Mouse (Mus musculus) hindbrain, embryonic 12.5 days (tissue): ENCODE results near the gene Slc6a4. TPM values are rescaled to one million over a fixed set of nuclear protein-coding genes. Genes with fewer than 3 reads are reported as not detected.

Experiments
- ATAC-seq: fragments of 200-750 bp; cut with Nextera tagmentation; 2 replicates; pipeline ENCODE4 v1.8.0; 2017; ENCODE audit warnings: moderate TSS enrichment; ENCODE audit not compliant: low FRiP score
- H3K27ac ChIP-seq: fragments of 300-500 bp; sonication (generic); 2 replicates; pipeline ENCODE4 v1.5.1; 2016; ENCODE audit warnings: mild to moderate bottlenecking
- H3K27me3 ChIP-seq: fragments of 300-500 bp; sonication (generic); 2 replicates; pipeline ENCODE4 v1.6.1; 2016; ENCODE audit warnings: mild to moderate bottlenecking
- H3K36me3 ChIP-seq: fragments of 300-500 bp; sonication (generic); 2 replicates; pipeline ENCODE4 v1.6.1; 2016; ENCODE audit warnings: mild to moderate bottlenecking
- H3K4me1 ChIP-seq: fragments of 300-500 bp; sonication (generic); 2 replicates; pipeline ENCODE4 v1.6.1; 2016
- H3K4me2 ChIP-seq: fragments of 300-500 bp; sonication (generic); replicated peaks from 2 replicates; pipeline ENCODE4 v1.6.1; 2016; ENCODE audit warnings: mild to moderate bottlenecking
- H3K4me3 ChIP-seq: fragments of 300-500 bp; sonication (generic); 2 replicates; pipeline ENCODE4 v1.5.1; 2016; ENCODE audit warnings: mild to moderate bottlenecking
- H3K9ac ChIP-seq: fragments of 300-500 bp; sonication (generic); 2 replicates; pipeline ENCODE4 v1.6.1; 2016; ENCODE audit warnings: mild to moderate bottlenecking, moderate library complexity
- H3K9me3 ChIP-seq: fragments of 300-500 bp; sonication (generic); replicated peaks from 2 replicates; pipeline ENCODE4 v1.6.1; 2016; ENCODE audit warnings: mild to moderate bottlenecking
- WGBS: fragments of 180-500 bp; shearing (Covaris S2); methylation state at CpG from one replicate; pipeline ENCODE4 v1.1.7; 2016; 5-methylcytosine and 5-hydroxymethylcytosine counted together
- polyA plus RNA-seq: library from polyadenylated mRNA; unstranded; fragments of >200 nt; fragmentation: Nextera tagmentation; extraction: Ambion mirVana; gene quantifications from 2 replicates; pipeline ENCODE4 v1.2.1, GENCODE M21; 2016

Slc6a4 gene
- polyA plus RNA-seq, 1 experiment from 2014 or later = 4.3 TPM

DNA sequence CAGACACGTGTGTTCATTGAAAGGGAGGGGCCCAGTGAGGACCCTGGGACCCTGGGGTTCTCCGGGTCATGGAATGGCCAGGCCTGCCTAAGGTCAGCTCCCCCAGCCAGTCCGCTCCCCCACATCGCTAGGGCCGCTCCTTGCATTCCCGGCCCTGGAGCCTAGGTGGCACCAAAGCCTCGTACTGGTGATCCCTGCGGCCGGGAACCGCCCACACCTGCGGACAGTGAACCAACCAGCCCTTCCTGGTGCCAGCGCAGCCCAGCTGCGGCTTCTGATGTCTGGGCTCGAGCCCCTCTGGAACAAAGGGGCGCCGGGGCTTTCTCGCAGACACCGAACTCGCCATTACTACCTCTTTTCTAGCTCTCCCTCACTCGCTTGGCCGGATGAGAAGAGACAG, 1.1 kb upstream of the Slc6a4 start:
- peak overlapping the region; percentile 85 for H3K4me2 ChIP-seq
- peaks cover 67% of the 10 kb centered on the region for H3K27me3 ChIP-seq
- H3K4me1 ChIP-seq = peaks cover 22% of the 10 kb centered on the region
- H3K9me3 ChIP-seq = no peaks in the 10 kb centered on the region
- H3K36me3 ChIP-seq = no peaks in the 10 kb centered on the region
- ATAC-seq = peak; percentile 80
- peak overlapping the region; percentile 46; the same call in 1 of the 2 replicates for H3K9ac ChIP-seq
- no peak overlapping the region for H3K27ac ChIP-seq
- peak overlapping the region; percentile 41 for H3K4me3 ChIP-seq
- WGBS = under 1% methylated on average over 21 of the region's 21 CpGs

DNA sequence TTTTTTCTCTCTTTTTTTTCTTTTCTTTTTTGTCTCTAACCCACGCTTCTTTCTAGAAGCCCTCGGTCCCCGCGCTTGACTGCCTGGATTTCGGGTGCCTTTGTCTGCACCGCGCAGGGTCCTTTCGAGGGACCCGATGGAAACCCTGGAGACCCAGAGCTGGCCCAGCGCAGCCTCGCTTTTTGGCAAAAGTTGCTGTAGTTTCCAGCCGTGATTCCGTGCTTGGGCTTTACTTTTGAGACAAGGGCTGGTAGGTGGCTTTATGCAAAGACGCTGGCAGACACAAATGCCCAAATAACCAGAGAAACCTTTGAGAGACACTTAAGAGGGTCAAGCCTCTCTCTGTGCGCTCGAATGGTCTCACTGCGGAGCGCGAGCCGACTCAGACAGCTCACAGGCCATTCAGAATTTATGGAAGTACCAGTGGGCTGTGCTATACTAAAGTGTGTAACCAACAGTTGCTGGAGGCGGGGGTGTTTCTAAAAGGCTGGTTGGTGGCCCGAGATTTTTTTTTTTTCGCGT, 363 bp downstream of the Slc6a4 start:
- H3K9me3 ChIP-seq = no peaks in the 10 kb centered on the region
- 12% methylated on average over 24 of the region's 24 CpGs for WGBS
- peak overlapping the region; percentile 49; the same call in 1 of the 2 replicates for H3K9ac ChIP-seq
- H3K27ac ChIP-seq = no peak overlapping the region
- H3K4me1 ChIP-seq = peaks cover 18% of the 10 kb centered on the region
- peak overlapping the region; percentile 41 for H3K4me3 ChIP-seq
- no peak for ATAC-seq
- H3K4me2 ChIP-seq = peak overlapping the region; percentile 85
- H3K36me3 ChIP-seq = no peaks in the 10 kb centered on the region
- peaks cover 71% of the 10 kb centered on the region for H3K27me3 ChIP-seq

DNA sequence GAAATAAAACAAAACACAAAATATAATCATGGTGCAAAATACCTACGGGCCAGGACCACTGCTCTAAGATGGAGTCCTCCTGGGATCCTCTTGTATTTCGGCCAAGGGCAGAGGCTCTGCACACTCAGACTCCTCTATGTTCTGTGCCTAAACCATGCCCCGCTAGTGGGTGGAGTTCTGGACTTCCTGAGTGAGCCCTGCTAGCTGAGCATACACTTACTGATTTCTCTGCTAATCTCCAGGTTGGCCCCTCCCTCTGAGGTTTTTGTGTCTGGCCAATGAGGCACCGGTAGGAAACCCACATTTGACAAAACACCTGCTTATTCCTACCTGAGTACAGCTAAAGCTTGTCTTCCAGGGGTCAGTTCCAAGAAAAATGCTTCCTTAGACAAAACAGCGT, 2.3 kb downstream of the Slc6a4 start:
- Histone ChIP-seq H3K4me2 (no peak overlapping the region), H3K4me1 (peaks cover 18% of the 10 kb centered on the region), H3K4me3 (no peak overlapping the region), H3K9me3 (no peaks in the 10 kb centered on the region), H3K27me3 (peaks cover 63% of the 10 kb centered on the region), H3K36me3 (no peaks in the 10 kb centered on the region), H3K9ac (no peak overlapping the region), H3K27ac (no peak overlapping the region)
- ATAC-seq = no peak
- WGBS = 60% methylated on average over 5 of the region's 5 CpGs

DNA sequence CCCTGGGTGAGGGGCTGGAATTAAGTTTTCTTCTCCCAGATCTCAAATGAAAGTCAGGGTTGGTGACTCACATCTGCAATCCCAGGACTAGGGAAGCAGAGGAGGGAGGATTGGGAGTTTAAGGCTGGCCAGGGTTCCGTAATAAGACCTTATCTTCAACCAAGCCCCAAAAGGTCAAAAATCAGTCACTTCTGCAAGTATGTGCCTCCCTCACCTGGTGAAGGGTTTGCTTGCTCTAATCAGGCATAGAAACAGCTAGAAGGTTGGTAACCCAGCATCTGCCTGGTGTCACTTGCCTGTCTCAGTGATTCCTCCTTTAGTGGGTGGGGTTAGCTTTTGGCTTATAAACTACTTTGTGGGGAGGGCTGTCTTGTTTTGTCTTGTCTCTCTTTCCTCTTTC, 4.0 kb downstream of the Slc6a4 start:
- Histone ChIP-seq H3K4me3 (no peak overlapping the region), H3K36me3 (no peaks in the 10 kb centered on the region), H3K27me3 (peaks cover 47% of the 10 kb centered on the region), H3K4me1 (peaks cover 13% of the 10 kb centered on the region), H3K9me3 (no peaks in the 10 kb centered on the region), H3K9ac (no peak overlapping the region), H3K4me2 (no peak overlapping the region), H3K27ac (no peak overlapping the region)
- 86% methylated on average over 1 of the region's 1 CpGs for WGBS
- no peak for ATAC-seq

DNA sequence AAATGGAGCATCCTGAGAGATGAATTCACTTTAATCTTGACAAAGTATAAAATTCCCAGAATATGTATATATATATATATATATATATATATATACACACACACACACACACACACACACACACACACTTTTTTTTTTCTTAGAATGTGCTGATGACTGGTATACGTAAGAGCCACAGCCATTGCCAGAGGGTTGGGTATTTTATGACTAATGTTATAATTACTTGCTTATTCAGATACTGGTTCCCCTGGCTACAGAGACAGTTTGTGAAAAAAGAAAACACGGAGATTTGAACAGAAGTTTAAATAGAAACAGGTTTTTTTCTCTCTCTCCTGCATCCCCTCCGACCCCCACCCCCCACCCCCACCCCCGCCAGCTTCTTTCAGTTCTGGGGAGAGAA, 7.5 kb downstream of the Slc6a4 start:
- no peak overlapping the region for H3K4me2 ChIP-seq
- no peak overlapping the region for H3K4me3 ChIP-seq
- WGBS = 78% methylated on average over 4 of the region's 4 CpGs
- no peaks in the 10 kb centered on the region for H3K9me3 ChIP-seq
- no peaks in the 10 kb centered on the region for H3K4me1 ChIP-seq
- no peak overlapping the region for H3K9ac ChIP-seq
- peaks cover 16% of the 10 kb centered on the region for H3K27me3 ChIP-seq
- H3K36me3 ChIP-seq = no peaks in the 10 kb centered on the region
- no peak for ATAC-seq
- H3K27ac ChIP-seq = no peak overlapping the region

DNA sequence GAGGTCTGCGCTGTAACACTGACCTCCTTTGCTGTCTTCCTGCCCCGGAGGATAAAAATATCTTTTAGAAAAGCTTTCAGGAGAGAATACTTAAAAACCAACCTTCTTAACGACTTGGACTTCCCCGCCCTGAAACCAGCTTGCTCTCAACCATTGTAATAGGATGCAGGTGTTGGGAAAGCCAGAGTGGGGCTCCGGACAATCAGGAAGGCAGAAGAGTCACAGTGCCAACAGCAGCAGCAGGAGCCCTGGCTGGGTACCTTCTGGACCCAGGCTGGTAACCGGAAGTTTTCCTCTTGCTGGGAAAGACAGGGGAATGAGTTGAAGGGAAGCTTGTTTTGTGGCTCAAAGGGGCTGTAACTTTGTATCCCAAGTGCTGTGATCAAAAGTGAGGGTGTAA, 8.2 kb downstream of the Slc6a4 start:
- Histone ChIP-seq H3K4me2 (no peak overlapping the region), H3K4me3 (no peak overlapping the region), H3K4me1 (no peaks in the 10 kb centered on the region), H3K27ac (no peak overlapping the region), H3K27me3 (peaks cover 9% of the 10 kb centered on the region), H3K9ac (no peak overlapping the region), H3K9me3 (no peaks in the 10 kb centered on the region), H3K36me3 (no peaks in the 10 kb centered on the region)
- no peak for ATAC-seq
- 50% methylated on average over 6 of the region's 6 CpGs for WGBS

DNA sequence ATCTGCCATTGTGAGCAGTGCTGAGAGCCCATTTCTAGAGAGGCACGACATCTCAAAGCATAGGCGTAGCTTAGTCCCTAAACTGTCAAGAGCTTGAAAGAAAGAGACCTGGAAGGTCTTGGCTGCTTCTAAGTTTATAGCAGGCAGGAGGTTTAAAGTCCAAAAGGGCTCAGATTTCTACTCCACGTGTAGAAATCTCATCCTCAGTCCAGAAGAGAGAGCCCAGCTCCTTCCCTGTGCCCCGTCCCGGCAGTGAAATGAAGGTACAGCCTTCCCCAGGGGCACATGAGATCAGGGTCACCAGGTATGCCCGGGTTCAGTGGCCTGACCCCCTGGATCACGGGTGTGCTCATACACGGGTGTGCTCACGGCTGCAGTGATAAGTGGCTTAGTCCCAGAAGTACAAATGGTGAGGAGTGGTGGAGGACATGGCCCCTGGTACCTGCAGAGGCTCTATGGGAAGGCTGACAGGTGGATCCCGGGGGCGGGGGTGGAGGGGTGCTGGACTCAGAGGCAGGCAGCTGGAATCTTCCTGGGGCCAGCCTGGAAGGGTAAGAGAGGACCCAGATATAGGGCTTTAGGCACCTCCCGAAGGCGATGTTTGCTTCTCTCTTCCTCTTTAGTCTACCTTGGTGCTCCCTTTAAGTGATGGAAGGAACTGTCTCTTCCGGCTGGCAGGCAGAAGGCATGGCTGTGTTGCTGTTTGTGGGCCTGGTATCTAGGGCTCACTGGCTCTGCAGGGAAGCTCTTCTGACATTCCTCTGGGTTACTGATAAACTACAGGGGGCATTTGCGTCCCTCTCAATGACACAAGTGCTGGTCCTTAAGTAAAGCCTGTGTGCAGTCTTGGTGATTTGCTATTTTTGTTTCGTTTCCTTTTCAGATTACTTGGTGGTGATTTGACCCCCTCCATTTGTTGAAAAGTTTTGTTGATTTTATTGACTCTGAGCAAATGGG, 10.9 kb downstream of the Slc6a4 start:
- Histone ChIP-seq H3K4me2 (no peak overlapping the region), H3K9ac (no peak overlapping the region), H3K4me3 (no peak overlapping the region), H3K27me3 (no peaks in the 10 kb centered on the region), H3K4me1 (no peaks in the 10 kb centered on the region), H3K9me3 (no peaks in the 10 kb centered on the region), H3K27ac (no peak overlapping the region), H3K36me3 (no peaks in the 10 kb centered on the region)
- 78% methylated on average over 16 of the region's 16 CpGs for WGBS
- no peak for ATAC-seq

DNA sequence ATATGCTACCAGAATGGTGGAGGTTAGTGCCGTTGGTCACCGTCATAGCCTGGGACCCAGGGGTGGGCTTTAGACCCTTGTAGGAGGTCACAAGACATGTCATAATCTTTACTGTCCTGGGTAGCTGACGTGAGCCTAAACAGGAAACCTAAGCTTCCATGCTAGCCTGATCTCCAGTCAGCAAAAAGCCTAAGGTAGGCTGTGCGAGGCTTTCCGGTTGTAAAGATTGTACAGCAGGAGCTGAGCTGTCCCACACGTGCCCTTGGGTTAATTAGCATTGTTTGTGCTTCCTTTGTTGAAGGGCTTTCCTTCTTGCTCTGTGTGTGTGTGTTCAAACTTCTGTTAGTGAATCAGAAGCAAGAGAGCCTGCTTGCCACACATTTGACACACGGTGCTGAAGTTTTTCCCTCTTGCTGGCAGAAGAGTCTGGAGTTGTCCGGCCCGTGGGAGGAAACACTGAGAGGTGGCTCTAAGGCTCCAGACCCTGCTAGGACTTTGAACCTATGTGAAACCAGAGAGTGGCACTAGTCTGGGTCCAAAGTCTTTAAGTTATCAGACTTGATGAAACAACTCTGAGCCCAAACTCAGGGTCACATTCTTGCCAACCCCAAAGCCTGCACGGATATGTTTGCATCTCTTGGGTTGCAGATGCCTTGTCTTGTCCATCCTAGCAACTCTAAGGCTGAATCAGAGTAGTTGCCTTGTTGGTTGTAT, 12.5 kb downstream of the Slc6a4 start:
- H3K4me2 ChIP-seq = no peak overlapping the region
- H3K4me1 ChIP-seq = no peaks in the 10 kb centered on the region
- WGBS = 85% methylated on average over 10 of the region's 10 CpGs
- no peaks in the 10 kb centered on the region for H3K9me3 ChIP-seq
- ATAC-seq = no peak
- H3K9ac ChIP-seq = no peak overlapping the region
- H3K27me3 ChIP-seq = no peaks in the 10 kb centered on the region
- H3K36me3 ChIP-seq = no peaks in the 10 kb centered on the region
- no peak overlapping the region for H3K27ac ChIP-seq
- H3K4me3 ChIP-seq = no peak overlapping the region

DNA sequence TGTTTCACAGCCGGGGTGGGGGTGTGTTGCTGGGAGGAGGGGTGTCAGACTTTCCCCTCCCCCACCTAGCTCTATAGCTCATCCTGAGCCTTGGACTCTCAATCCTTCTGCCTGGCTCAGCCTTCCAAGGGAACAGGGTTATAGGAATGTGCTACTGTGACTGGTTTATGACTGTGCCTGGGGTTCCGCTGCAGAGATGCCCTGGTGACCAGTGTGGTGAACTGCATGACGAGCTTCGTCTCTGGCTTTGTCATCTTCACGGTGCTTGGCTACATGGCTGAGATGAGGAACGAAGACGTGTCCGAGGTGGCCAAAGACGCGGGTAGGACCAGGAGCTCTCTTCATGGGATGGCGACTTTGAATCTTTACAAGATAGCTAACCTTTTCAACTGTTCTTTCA, 19.6 kb downstream of the Slc6a4 start:
- no peak for ATAC-seq
- Histone ChIP-seq H3K9me3 (no peaks in the 10 kb centered on the region), H3K4me2 (no peak overlapping the region), H3K4me3 (no peak overlapping the region), H3K9ac (no peak overlapping the region), H3K27ac (no peak overlapping the region), H3K27me3 (peaks cover 3% of the 10 kb centered on the region; the same call in 1 of the 2 replicates), H3K4me1 (no peaks in the 10 kb centered on the region), H3K36me3 (no peaks in the 10 kb centered on the region)
- 83% methylated on average over 11 of the region's 11 CpGs for WGBS

DNA sequence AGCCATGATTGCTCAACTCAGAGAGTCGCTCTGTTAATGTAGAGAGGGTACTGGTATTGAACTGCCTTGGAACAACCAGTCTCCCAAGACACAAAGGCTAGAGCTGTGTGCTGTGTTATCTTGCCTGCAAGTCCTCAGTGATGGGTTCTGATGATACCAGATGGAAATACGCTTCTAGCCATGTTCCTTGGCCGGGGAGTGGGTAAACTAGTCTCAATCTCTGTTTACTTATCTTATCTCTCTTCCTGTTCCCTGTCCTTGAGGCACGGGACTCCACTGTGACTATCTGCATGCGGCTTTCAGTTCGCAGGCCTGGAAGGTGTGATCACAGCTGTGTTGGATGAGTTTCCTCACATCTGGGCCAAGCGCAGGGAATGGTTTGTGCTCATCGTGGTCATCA, 21.1 kb downstream of the Slc6a4 start:
- Histone ChIP-seq H3K27ac (no peak overlapping the region), H3K4me1 (no peaks in the 10 kb centered on the region), H3K36me3 (no peaks in the 10 kb centered on the region), H3K4me3 (no peak overlapping the region), H3K9me3 (no peaks in the 10 kb centered on the region), H3K9ac (no peak overlapping the region), H3K4me2 (no peak overlapping the region), H3K27me3 (peaks cover 3% of the 10 kb centered on the region; the same call in 1 of the 2 replicates)
- no peak for ATAC-seq
- WGBS = 75% methylated on average over 8 of the region's 8 CpGs

DNA sequence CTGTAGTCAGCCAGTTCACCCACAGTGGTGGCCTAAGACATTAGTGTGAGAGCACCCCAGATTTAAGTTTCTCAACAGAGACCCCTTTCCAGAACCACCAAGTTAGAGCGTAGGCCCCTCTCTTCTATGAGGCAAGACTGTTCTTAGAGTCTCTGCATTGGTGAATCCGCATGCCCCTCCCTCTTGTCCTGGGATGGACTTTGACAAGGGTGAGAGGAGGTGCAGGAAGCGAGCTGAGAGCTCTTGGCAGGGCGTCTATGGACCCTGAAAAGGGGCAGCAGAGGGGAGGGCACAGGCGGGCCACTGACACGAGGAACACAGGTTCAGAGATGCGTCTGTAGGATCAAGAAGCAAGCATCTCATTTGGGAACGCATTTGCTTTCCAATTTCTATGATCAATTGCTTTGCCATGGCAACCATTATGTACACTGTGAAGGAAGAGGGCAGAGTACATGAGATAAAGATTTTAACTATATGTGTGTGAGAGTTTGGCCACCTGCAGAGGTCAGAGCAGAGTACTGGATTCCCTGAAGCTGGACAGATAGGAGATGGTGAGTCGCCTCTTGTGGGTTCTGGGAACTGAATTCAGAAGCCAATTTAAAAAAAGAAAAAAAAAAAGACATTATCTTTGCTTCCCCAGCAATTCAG, 23.5 kb downstream of the Slc6a4 start:
- Histone ChIP-seq H3K9me3 (no peaks in the 10 kb centered on the region), H3K27me3 (peaks cover 3% of the 10 kb centered on the region; the same call in 1 of the 2 replicates), H3K9ac (no peak overlapping the region), H3K4me3 (no peak overlapping the region), H3K36me3 (no peaks in the 10 kb centered on the region), H3K4me1 (no peaks in the 10 kb centered on the region), H3K4me2 (no peak overlapping the region), H3K27ac (no peak overlapping the region)
- 78% methylated on average over 9 of the region's 9 CpGs for WGBS
- no peak for ATAC-seq

DNA sequence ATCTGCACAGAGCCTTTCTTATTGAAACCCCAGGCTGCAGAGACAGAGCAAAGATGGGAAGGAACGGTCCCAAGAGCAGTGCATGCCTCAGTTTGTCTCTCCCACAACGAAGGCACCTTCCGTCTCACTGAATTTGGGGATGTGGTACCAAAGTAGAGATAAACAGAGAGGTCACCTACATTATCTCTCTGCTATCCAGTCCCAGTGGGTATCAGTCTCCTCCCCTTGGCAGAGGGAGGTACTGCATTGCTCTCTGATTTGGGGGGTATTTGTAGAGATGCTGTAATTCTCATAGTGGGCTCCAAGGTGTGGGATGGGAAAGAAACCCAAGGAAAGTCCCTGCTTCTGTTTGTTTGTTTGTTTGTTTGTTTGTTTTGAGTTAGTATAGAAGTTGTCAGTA, 28.2 kb downstream of the Slc6a4 start:
- WGBS = 72% methylated on average over 3 of the region's 3 CpGs
- H3K4me1 ChIP-seq = no peaks in the 10 kb centered on the region
- H3K9ac ChIP-seq = no peak overlapping the region
- H3K27ac ChIP-seq = no peak overlapping the region
- no peaks in the 10 kb centered on the region for H3K9me3 ChIP-seq
- no peak overlapping the region for H3K4me2 ChIP-seq
- H3K36me3 ChIP-seq = no peaks in the 10 kb centered on the region
- no peak for ATAC-seq
- H3K4me3 ChIP-seq = no peak overlapping the region
- no peaks in the 10 kb centered on the region for H3K27me3 ChIP-seq
